Mouse (Mus musculus) heart, embryonic 15.5 days (tissue): ENCODE results near the gene Tac4. TPM values are rescaled to one million over a fixed set of nuclear protein-coding genes. Genes with fewer than 3 reads are reported as not detected.

ENCODE experiments used
- ATAC-seq: fragments of 200-750 bp; cut with Nextera tagmentation; replicated peaks from 2 replicates; pipeline ENCODE4 v1.8.0; 2017; ENCODE audit warnings: low read depth, moderate TSS enrichment; ENCODE audit not compliant: insufficient number of reproducible peaks, insufficient read depth, low FRiP score
- H3K27ac ChIP-seq: fragments of 300-500 bp; sonication (generic); 2 replicates; pipeline ENCODE4 v1.5.1; 2015; ENCODE audit warnings: mild to moderate bottlenecking, inconsistent platforms
- H3K27me3 ChIP-seq: fragments of 300-500 bp; sonication (generic); 2 replicates; pipeline ENCODE4 v1.6.1; 2015; ENCODE audit warnings: inconsistent platforms
- H3K36me3 ChIP-seq: fragments of 300-500 bp; sonication (generic); 2 replicates; pipeline ENCODE4 v1.6.1; 2015; ENCODE audit warnings: mild to moderate bottlenecking, inconsistent platforms
- H3K4me1 ChIP-seq: fragments of 300-500 bp; sonication (generic); replicated peaks from 2 replicates; pipeline ENCODE4 v1.6.1; 2015; ENCODE audit warnings: inconsistent platforms
- H3K4me2 ChIP-seq: fragments of 300-500 bp; sonication (generic); 2 replicates; pipeline ENCODE4 v1.6.1; 2015; ENCODE audit warnings: inconsistent platforms, mild to moderate bottlenecking, moderate library complexity
- H3K4me3 ChIP-seq: fragments of 300-500 bp; sonication (generic); 2 replicates; pipeline ENCODE4 v1.5.1; 2015; ENCODE audit warnings: mild to moderate bottlenecking, inconsistent platforms
- H3K9ac ChIP-seq: fragments of 300-500 bp; sonication (generic); 2 replicates; pipeline ENCODE4 v1.6.1; 2015; ENCODE audit warnings: mild to moderate bottlenecking, inconsistent platforms
- H3K9me3 ChIP-seq: fragments of 300-500 bp; sonication (generic); replicated peaks from 2 replicates; pipeline ENCODE4 v1.6.1; 2016; ENCODE audit warnings: inconsistent platforms
- WGBS: fragments of 180-500 bp; shearing (Covaris S2); methylation state at CpG from one replicate; pipeline ENCODE4 v1.1.7; 2015; ENCODE audit warnings: mixed read lengths; 5-methylcytosine and 5-hydroxymethylcytosine counted together
- polyA plus RNA-seq: library from polyadenylated mRNA; unstranded; fragments of >200 nt; fragmentation: Nextera tagmentation; extraction: Ambion mirVana; gene quantifications from 2 replicates; pipeline ENCODE4 v1.2.1, GENCODE M21; 2015

Gene Tac4
- polyA plus RNA-seq, 1 experiment from 2014 or later = not detected

DNA sequence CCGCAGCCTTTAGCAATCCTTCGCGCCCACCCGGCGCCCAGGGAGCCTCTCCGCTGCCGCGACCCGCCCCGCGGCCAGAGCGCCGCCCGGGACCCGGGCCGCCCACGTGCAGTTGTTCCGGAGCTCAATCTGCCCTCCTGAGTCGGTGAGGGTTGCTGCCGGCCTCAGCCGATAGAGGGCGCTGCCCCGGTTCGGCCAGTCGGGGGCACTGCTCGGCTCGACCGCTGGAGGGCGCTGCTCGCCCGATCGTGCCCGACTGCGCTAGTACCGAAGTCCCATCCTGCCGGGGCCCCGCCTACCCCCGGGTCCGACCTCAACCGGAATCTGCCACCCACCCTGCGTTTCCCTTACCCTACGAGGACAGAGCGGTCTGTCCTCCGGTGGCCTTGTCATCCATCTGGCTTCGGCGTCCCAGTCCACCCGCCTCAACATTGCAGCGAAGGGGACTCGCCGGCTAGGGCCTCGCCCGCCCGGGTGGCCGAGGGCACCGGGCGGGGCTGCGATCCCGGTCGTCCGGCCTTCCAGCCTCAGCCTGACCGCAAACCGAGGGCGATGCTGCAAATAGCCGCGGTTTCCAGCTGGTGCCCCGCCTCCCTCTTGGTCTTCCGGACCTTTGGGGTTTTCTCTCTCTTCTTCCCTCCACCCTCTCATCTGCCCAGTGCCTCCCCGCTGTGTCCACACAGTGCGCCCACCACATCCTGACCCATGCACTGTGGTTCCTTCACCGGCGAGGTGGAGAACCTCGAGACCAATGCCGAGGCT is 2.1 kb upstream of the Tac4 start:
- Histone ChIP-seq H3K9ac (peak overlapping the region; percentile 58), H3K4me1 (peaks cover 17% of the 10 kb centered on the region), H3K27ac (peak overlapping the region; percentile 77), H3K27me3 (peaks cover 12% of the 10 kb centered on the region; the same call in 1 of the 2 replicates), H3K36me3 (no peaks in the 10 kb centered on the region), H3K4me3 (peak overlapping the region; percentile 59), H3K9me3 (no peaks in the 10 kb centered on the region), H3K4me2 (peak overlapping the region; percentile 93)
- peak; percentile 70 for ATAC-seq
- under 1% methylated on average over 67 of the region's 73 CpGs for WGBS

DNA sequence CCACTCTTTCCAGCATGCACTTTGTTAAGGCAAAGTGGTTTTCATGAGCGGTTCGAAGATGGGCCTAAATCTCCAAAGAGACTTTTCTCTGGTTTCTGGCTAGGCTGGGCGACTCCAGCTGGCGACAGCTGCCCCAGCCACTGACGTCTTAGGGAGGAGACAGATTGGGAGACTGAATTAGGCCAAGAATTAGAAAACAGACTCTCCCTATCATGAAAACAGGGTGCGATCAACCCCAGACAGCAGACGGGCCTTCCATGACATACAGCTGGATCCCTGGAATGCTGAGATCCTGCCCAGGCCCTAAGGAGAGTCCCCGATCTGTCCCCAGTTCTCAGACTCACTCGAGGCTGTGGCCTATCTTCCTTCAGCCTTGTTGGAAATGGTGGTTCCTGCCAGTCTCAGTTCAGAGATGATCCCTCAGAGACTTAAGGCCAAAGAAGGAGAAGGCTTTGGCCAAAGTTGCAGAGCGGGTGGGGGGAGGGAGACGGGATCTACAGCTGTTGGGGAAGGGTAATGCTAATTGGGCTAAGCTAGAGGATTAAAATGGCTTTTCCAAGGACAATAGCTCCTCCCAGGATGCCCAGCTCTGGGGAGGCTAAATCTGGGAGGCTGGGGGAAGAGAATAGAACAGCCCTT is 2.6 kb downstream of the Tac4 start:
- no peak overlapping the region for H3K4me3 ChIP-seq
- H3K9ac ChIP-seq = no peak overlapping the region
- no peaks in the 10 kb centered on the region for H3K9me3 ChIP-seq
- H3K27me3 ChIP-seq = no peaks in the 10 kb centered on the region
- WGBS = 33% methylated on average over 11 of the region's 11 CpGs
- peaks cover 13% of the 10 kb centered on the region for H3K4me1 ChIP-seq
- H3K27ac ChIP-seq = peak overlapping the region; percentile 21; the same call in 1 of the 2 replicates
- H3K36me3 ChIP-seq = no peaks in the 10 kb centered on the region
- no peak for ATAC-seq
- H3K4me2 ChIP-seq = no peak overlapping the region

- no peak for ATAC-seq
- Histone ChIP-seq H3K27me3 (no peaks in the 10 kb centered on the region), H3K36me3 (no peaks in the 10 kb centered on the region), H3K4me1 (peaks cover 9% of the 10 kb centered on the region), H3K4me2 (no peak overlapping the region), H3K27ac (peak overlapping the region; percentile 21; the same call in 1 of the 2 replicates), H3K4me3 (no peak overlapping the region), H3K9ac (no peak overlapping the region), H3K9me3 (no peaks in the 10 kb centered on the region)
- WGBS = 80% methylated on average over 4 of the region's 4 CpGs
Measured at GRCm38 (mm10) chr11:95264455-95265013, 3.2 kb downstream of the Tac4 start.

- no peak overlapping the region for H3K27ac ChIP-seq
- no peak for ATAC-seq
- H3K9ac ChIP-seq = no peak overlapping the region
- WGBS = 40% methylated on average over 6 of the region's 6 CpGs
- peaks cover 14% of the 10 kb centered on the region; the same call in 1 of the 2 replicates for H3K36me3 ChIP-seq
- no peak overlapping the region for H3K4me2 ChIP-seq
- H3K9me3 ChIP-seq = no peaks in the 10 kb centered on the region
- H3K27me3 ChIP-seq = no peaks in the 10 kb centered on the region
- H3K4me1 ChIP-seq = 0 out of 2 replicates have a peak, but pooled peaks cover 8% of the 10 kb centered on the region
- H3K4me3 ChIP-seq = no peak overlapping the region
Measured at GRCm38 (mm10) chr11:95266540-95267245, 5.4 kb downstream of the Tac4 start.

DNA sequence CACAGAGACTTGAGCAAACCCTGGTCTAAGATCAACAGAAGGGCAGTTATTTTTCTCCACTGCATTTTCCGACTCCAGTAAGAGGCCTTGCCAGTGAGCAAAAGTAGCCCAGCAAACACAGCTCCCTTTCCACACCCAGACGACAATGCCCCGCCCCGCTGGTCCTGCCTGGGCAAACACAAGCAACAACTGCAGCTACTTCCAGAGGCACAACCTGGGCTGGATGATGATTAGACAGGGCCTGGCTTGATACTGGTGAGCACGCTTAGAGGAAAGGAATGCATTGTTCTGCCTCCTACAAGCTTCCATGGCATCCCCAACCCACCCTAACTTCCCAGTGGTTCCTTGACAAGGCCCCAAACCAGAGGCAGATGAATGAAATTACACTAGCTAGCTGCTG is 12.3 kb downstream of the Tac4 start:
- no peak overlapping the region for H3K4me2 ChIP-seq
- peaks cover 81% of the 10 kb centered on the region for H3K36me3 ChIP-seq
- no peak for ATAC-seq
- H3K4me3 ChIP-seq = no peak overlapping the region
- H3K9ac ChIP-seq = no peak overlapping the region
- no peaks in the 10 kb centered on the region for H3K27me3 ChIP-seq
- H3K9me3 ChIP-seq = no peaks in the 10 kb centered on the region
- H3K4me1 ChIP-seq = no peaks in the 10 kb centered on the region
- H3K27ac ChIP-seq = no peak overlapping the region
- 86% methylated on average over 5 of the region's 5 CpGs for WGBS

DNA sequence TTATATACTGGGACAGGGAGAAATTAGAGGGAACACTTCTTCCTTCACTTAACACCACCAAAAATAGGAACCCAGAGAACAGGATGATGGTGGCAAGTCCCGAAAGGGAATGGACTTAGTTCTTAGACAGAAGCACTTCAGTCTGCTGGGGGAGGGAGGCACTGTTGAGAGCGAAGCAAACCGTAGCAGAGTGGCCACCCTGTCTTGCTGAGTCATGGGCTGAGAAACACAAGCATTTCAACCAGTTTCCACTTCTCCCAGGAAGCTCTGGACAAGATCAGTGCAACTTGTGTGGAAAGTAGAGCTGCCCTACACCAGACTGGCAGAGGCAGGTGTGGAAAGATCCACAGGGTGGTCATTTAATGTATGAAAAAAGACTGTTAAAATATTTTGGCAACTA is 13.3 kb downstream of the Tac4 start:
- no peaks in the 10 kb centered on the region for H3K9me3 ChIP-seq
- no peak overlapping the region for H3K9ac ChIP-seq
- 59% methylated on average over 3 of the region's 3 CpGs for WGBS
- no peak overlapping the region for H3K4me3 ChIP-seq
- no peaks in the 10 kb centered on the region for H3K27me3 ChIP-seq
- ATAC-seq = no peak
- no peak overlapping the region for H3K4me2 ChIP-seq
- H3K4me1 ChIP-seq = no peaks in the 10 kb centered on the region
- no peak overlapping the region for H3K27ac ChIP-seq
- H3K36me3 ChIP-seq = peaks cover 90% of the 10 kb centered on the region

- Histone ChIP-seq H3K9ac (no peak overlapping the region), H3K36me3 (peaks cover 97% of the 10 kb centered on the region), H3K27ac (no peak overlapping the region), H3K4me1 (no peaks in the 10 kb centered on the region), H3K9me3 (no peaks in the 10 kb centered on the region), H3K27me3 (no peaks in the 10 kb centered on the region), H3K4me2 (no peak overlapping the region), H3K4me3 (no peak overlapping the region)
- no peak for ATAC-seq
- 85% methylated on average over 6 of the region's 6 CpGs for WGBS
Measured at GRCm38 (mm10) chr11:95276056-95276455, 14.7 kb downstream of the Tac4 start.

GRCm38 (mm10) chr11:95279061-95279659 is 17.8 kb downstream of the Tac4 start:
- peaks cover 93% of the 10 kb centered on the region for H3K36me3 ChIP-seq
- H3K9me3 ChIP-seq = no peaks in the 10 kb centered on the region
- H3K9ac ChIP-seq = no peak overlapping the region
- no peak overlapping the region for H3K27ac ChIP-seq
- no peak overlapping the region for H3K4me3 ChIP-seq
- WGBS = 94% methylated on average over 4 of the region's 4 CpGs
- no peaks in the 10 kb centered on the region for H3K27me3 ChIP-seq
- no peak for ATAC-seq
- H3K4me1 ChIP-seq = 0 out of 2 replicates have a peak, but pooled peaks cover 2% of the 10 kb centered on the region
- no peak overlapping the region for H3K4me2 ChIP-seq

DNA sequence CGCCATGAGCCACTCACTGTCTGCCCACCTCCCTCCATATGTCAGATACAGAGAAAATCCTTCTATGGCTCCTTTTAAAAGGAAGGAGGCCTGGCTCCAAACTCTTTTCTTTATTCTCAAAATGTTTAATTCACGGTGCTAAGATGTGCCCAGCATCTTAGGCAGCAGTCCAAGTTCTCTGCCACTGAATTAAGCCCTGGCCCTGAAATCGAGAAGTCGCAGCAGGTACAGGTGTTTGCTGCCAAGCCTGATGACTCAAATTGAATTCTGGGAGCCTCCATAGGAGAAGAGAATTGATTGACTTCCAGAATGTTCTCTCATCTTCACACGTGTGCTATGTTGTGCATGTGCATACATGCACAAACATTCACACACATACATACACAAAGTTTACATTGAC is 21.0 kb downstream of the Tac4 start:
- Histone ChIP-seq H3K27me3 (no peaks in the 10 kb centered on the region), H3K4me1 (0 out of 2 replicates have a peak, but pooled peaks cover 2% of the 10 kb centered on the region), H3K9me3 (no peaks in the 10 kb centered on the region), H3K4me3 (no peak overlapping the region), H3K36me3 (peaks cover 91% of the 10 kb centered on the region), H3K4me2 (no peak overlapping the region), H3K9ac (no peak overlapping the region), H3K27ac (no peak overlapping the region)
- 97% methylated on average over 5 of the region's 5 CpGs for WGBS
- no peak for ATAC-seq

DNA sequence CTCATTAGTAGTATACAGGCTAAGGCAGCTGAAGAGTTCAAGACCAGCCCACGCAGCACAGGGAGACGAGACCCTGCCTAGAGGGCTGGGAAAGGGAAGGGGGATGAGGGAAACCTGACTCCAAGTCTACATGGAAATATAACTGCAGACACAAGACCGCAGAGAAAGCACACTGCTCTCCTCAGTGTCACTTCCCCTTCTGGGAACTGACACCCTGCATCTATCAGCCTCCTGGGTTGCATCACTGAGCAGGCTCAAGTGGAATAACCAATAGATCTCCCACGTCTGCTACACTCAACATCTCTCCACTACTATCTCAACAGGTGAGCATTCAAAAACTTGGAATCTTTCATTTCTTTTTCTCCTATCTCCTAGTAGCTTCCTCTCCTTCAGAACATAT is 30.7 kb downstream of the Tac4 start:
- no peaks in the 10 kb centered on the region for H3K4me1 ChIP-seq
- H3K9ac ChIP-seq = no peak overlapping the region
- WGBS = 73% methylated on average over 4 of the region's 4 CpGs
- peaks cover 66% of the 10 kb centered on the region for H3K36me3 ChIP-seq
- no peaks in the 10 kb centered on the region for H3K9me3 ChIP-seq
- ATAC-seq = no peak
- H3K4me2 ChIP-seq = no peak overlapping the region
- H3K27me3 ChIP-seq = no peaks in the 10 kb centered on the region
- H3K27ac ChIP-seq = no peak overlapping the region
- no peak overlapping the region for H3K4me3 ChIP-seq
